Mouse (Mus musculus) embryonic facial prominence, embryonic 12.5 days (tissue): ENCODE results near the gene Olfr665. TPM values are rescaled to one million over a fixed set of nuclear protein-coding genes. Genes with fewer than 3 reads are reported as not detected.
"Not testable (repeated sequence)": the region's sequence is repeated elsewhere in the genome, so short reads cannot be mapped to it uniquely, and the experiment has no call there.

Source experiments
- ATAC-seq: fragments of 200-750 bp; cut with Nextera tagmentation; 2 replicates; pipeline ENCODE4 v1.8.0; 2017; ENCODE audit not compliant: insufficient number of reproducible peaks, insufficient read depth, low FRiP score, low TSS enrichment
- H3K27ac ChIP-seq: fragments of 300-500 bp; sonication (generic); 2 replicates; pipeline ENCODE4 v1.5.1; 2016; ENCODE audit warnings: mild to moderate bottlenecking
- H3K27me3 ChIP-seq: fragments of 300-500 bp; sonication (generic); 2 replicates; pipeline ENCODE4 v1.6.1; 2016; ENCODE audit warnings: mild to moderate bottlenecking, moderate library complexity
- H3K36me3 ChIP-seq: fragments of 300-500 bp; sonication (generic); 2 replicates; pipeline ENCODE4 v1.6.1; 2016; ENCODE audit warnings: mild to moderate bottlenecking
- H3K4me1 ChIP-seq: fragments of 300-500 bp; sonication (generic); 2 replicates; pipeline ENCODE4 v1.6.1; 2016
- H3K4me2 ChIP-seq: fragments of 300-500 bp; sonication (generic); replicated peaks from 2 replicates; pipeline ENCODE4 v1.6.1; 2016; ENCODE audit warnings: mild to moderate bottlenecking, moderate library complexity
- H3K4me3 ChIP-seq: fragments of 300-500 bp; sonication (generic); 2 replicates; pipeline ENCODE4 v1.5.1; 2016; ENCODE audit warnings: mild to moderate bottlenecking
- H3K9ac ChIP-seq: fragments of 300-500 bp; sonication (generic); 2 replicates; pipeline ENCODE4 v1.6.1; 2016; ENCODE audit warnings: mild to moderate bottlenecking, moderate library complexity
- H3K9me3 ChIP-seq: fragments of 300-500 bp; sonication (generic); 2 replicates; pipeline ENCODE4 v1.6.1; 2016; ENCODE audit warnings: mild to moderate bottlenecking, moderate library complexity
- WGBS: fragments of 180-500 bp; shearing (Covaris S2); methylation state at CpG from one replicate; pipeline ENCODE4 v1.1.7; 2016; 5-methylcytosine and 5-hydroxymethylcytosine counted together
- polyA plus RNA-seq: library from polyadenylated mRNA; unstranded; fragments of >200 nt; fragmentation: Nextera tagmentation; extraction: Ambion mirVana; gene quantifications from 2 replicates; pipeline ENCODE4 v1.2.1, GENCODE M21; 2016

Olfr665 gene
- not detected in 2 replicates for polyA plus RNA-seq

GRCm38 (mm10) chr7:104877731-104878130 lies at the start of gene Olfr665:
TSS of gene Olfr665 (plus strand) at chr7:104878031.
- WGBS = 60% methylated on average over 1 of the region's 1 CpGs
- no peak for ATAC-seq
- no peaks in the 10 kb centered on the region for H3K36me3 ChIP-seq
- no peaks in the 10 kb centered on the region for H3K4me1 ChIP-seq
- H3K27ac ChIP-seq = no peak within 1 kb of the TSS
- H3K4me2 ChIP-seq = no peak within 1 kb of the TSS
- H3K9ac ChIP-seq = no peak within 1 kb of the TSS
- no peaks in the 10 kb centered on the region for H3K27me3 ChIP-seq
- H3K4me3 ChIP-seq = no peak within 1 kb of the TSS
- H3K9me3 ChIP-seq = no peaks in the 10 kb centered on the region

DNA sequence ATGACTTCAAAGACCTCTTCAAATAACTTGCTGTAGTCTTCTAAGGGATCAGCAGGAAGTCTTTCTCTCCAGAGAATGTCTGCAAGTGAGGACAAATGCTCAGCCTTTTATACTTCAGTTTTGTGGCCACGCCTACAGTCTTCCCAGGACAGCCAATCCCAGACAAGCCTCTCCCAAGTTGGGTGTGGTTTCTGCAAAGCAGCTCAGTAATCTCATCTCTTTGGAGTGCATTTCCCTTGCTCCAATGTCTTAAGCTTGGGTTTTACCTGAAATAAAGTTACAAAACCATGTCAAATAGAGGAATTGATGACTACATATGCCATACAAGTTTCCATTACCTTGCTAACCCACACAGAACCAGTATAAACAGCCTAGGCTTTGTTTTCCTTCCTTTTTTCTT lies 35.3 kb upstream of the Olfr665 start, which contains the start of gene Usp17lb:
Gene Usp17lb, minus strand, starts transcription at position 101 of the 400 bp plus-strand sequence.
- Histone ChIP-seq H3K27me3 (no peaks in the 10 kb centered on the region), H3K4me1 (no peaks in the 10 kb centered on the region), H3K27ac (no peak within 1 kb of the TSS), H3K9me3 (no peaks in the 10 kb centered on the region), H3K36me3 (no peaks in the 10 kb centered on the region), H3K9ac (no peak within 1 kb of the TSS), H3K4me2 (no peak within 1 kb of the TSS), H3K4me3 (no peak within 1 kb of the TSS)
- no peak for ATAC-seq
- 76% methylated on average over 1 of the region's 1 CpGs for WGBS

GRCm38 (mm10) chr7:104843731-104844287 lies 34.0 kb upstream of the Olfr665 start:
- Histone ChIP-seq H3K27ac (no peak overlapping the region), H3K4me3 (no peak overlapping the region), H3K9ac (no peak overlapping the region), H3K4me2 (no peak overlapping the region), H3K4me1 (no peaks in the 10 kb centered on the region), H3K27me3 (no peaks in the 10 kb centered on the region), H3K9me3 (no peaks in the 10 kb centered on the region), H3K36me3 (no peaks in the 10 kb centered on the region)
- no peak for ATAC-seq
- 76% methylated on average over 1 of the region's 1 CpGs for WGBS

DNA sequence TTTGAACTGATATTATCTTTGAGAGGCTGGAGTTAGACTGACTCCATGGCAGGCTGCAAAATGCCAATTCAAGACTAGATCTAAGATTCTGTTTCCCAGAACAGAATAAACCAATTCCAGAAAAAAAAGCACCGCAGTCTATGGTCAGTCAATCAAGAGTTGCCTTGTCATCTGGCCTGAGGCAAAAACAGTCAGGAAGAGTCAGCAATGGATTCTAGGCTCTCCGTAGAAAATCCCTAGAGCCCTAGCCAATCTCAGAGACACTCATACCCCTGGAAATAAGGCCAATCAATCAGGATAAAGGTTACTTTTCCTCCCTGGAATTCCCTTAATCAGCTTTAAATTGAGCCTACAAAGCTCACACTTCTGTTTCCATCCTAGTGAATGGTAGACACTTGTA lies 26.3 kb upstream of the Olfr665 start:
- not testable (repeated sequence) for H3K9ac ChIP-seq, ATAC-seq, H3K4me2 ChIP-seq, H3K4me1 ChIP-seq, H3K27me3 ChIP-seq, H3K27ac ChIP-seq, H3K36me3 ChIP-seq, H3K9me3 ChIP-seq, H3K4me3 ChIP-seq
- WGBS = 50% methylated on average over 2 of the region's 2 CpGs

DNA sequence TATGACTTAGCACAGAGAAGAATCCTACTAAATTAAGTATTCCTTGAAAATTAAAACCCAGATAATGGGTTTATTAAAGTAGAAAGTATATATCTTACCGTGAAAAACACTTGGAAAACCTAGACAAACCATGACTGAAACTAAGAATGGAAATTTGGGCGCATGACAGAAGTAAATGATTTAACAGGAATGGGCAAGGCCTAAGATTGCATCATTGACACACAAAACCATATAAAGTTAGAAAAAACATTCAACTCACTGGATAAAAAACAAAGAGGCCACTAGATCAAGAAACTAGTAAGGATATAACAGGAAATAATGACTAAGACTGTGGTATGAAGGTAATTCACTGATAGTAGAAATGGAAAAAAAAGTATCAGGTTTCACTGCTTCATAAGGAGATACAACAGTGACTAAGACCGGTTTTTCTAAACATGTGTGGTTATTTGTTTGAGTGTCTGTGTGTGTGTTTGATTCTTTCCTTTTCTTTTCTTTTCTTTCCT lies 22.5 kb upstream of the Olfr665 start:
- no peak overlapping the region for H3K4me3 ChIP-seq
- H3K9me3 ChIP-seq = no peaks in the 10 kb centered on the region
- H3K36me3 ChIP-seq = no peaks in the 10 kb centered on the region
- H3K27ac ChIP-seq = no peak overlapping the region
- WGBS = 83% methylated on average over 3 of the region's 3 CpGs
- no peak overlapping the region for H3K9ac ChIP-seq
- H3K4me1 ChIP-seq = no peaks in the 10 kb centered on the region
- no peaks in the 10 kb centered on the region for H3K27me3 ChIP-seq
- no peak for ATAC-seq
- no peak overlapping the region for H3K4me2 ChIP-seq

- ATAC-seq, H3K4me3 ChIP-seq: not testable (repeated sequence)
Measured at GRCm38 (mm10) chr7:104856709-104857108, 21.1 kb upstream of the Olfr665 start, which contains the start of gene Usp17la. TSS of gene Usp17la (plus strand) at chr7:104857009.

GRCm38 (mm10) chr7:104857683-104858082 lies 20.1 kb upstream of the Olfr665 start:
- WGBS = 88% methylated on average over 1 of the region's 1 CpGs
- H3K9ac ChIP-seq = no peak overlapping the region
- no peak overlapping the region for H3K4me3 ChIP-seq
- no peak for ATAC-seq
- H3K9me3 ChIP-seq = no peaks in the 10 kb centered on the region
- H3K27ac ChIP-seq = no peak overlapping the region
- H3K36me3 ChIP-seq = no peaks in the 10 kb centered on the region
- no peaks in the 10 kb centered on the region for H3K27me3 ChIP-seq
- no peaks in the 10 kb centered on the region for H3K4me1 ChIP-seq
- H3K4me2 ChIP-seq = no peak overlapping the region

More at GRCm38 (mm10) chr7:104856709-104857108, 21.1 kb upstream of the Olfr665 start, which contains the start of gene Usp17la:
- not testable (repeated sequence) for H3K4me1 ChIP-seq, H3K27me3 ChIP-seq, H3K9me3 ChIP-seq, H3K9ac ChIP-seq, H3K36me3 ChIP-seq, H3K27ac ChIP-seq, H3K4me2 ChIP-seq
- WGBS = 80% methylated on average over 2 of the region's 2 CpGs

DNA sequence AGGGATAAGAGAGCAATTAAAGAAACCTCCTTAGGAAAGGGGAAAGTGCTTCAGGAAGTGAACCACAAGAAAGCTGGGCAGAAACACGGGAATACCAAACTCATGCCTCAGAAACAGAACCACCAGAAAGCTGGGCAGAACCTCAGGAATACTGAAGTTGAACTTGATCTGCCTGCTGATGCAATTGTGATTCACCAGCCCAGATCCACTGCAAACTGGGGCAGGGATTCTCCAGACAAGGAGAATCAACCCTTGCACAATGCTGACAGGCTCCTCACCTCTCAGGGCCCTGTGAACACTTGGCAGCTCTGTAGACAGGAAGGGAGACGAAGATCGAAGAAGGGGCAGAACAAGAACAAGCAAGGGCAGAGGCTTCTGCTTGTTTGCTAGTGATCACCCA lies 16.4 kb upstream of the Olfr665 start:
- 72% methylated on average over 3 of the region's 3 CpGs for WGBS
- Histone ChIP-seq H3K27ac (no peak overlapping the region), H3K4me1 (no peaks in the 10 kb centered on the region), H3K9me3 (no peaks in the 10 kb centered on the region), H3K36me3 (no peaks in the 10 kb centered on the region), H3K4me3 (no peak overlapping the region), H3K9ac (no peak overlapping the region), H3K27me3 (no peaks in the 10 kb centered on the region), H3K4me2 (no peak overlapping the region)
- ATAC-seq = no peak

GRCm38 (mm10) chr7:104895852-104896251 lies 18.0 kb downstream of the Olfr665 start, which contains the start of gene Olfr666:
TSS of gene Olfr666 (minus strand) at chr7:104895952.
- Histone ChIP-seq H3K27me3 (no peaks in the 10 kb centered on the region), H3K36me3 (no peaks in the 10 kb centered on the region), H3K9ac (no peak within 1 kb of the TSS), H3K4me2 (no peak within 1 kb of the TSS), H3K4me1 (no peaks in the 10 kb centered on the region), H3K4me3 (no peak within 1 kb of the TSS), H3K9me3 (no peaks in the 10 kb centered on the region), H3K27ac (no peak within 1 kb of the TSS)
- no peak for ATAC-seq
- 90% methylated on average over 2 of the region's 2 CpGs for WGBS

DNA sequence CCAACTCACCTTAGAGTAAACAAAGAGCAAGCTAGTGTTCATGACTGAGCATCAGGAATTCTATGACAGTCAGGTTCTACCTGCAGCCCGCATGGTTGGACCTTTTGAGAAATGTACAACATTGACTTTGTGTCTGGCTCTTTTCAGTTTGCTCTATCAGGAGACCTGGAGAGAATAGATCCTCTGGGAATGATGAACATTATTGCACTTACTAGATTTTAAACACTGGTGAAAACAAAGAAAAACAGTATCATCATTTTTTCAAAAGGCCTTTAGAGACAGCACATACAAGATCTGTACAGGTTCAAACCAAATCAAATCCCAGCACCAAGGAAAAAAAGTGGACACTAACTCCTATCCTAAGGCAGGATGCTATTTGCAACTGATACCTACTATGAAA lies 43.6 kb downstream of the Olfr665 start, which contains the start of gene Olfr667:
Gene Olfr667, minus strand, starts transcription at position 101 of the 400 bp plus-strand sequence.
- 82% methylated on average over 1 of the region's 1 CpGs for WGBS
- Histone ChIP-seq H3K36me3 (no peaks in the 10 kb centered on the region), H3K4me3 (no peak within 1 kb of the TSS), H3K27me3 (no peaks in the 10 kb centered on the region), H3K4me2 (no peak within 1 kb of the TSS), H3K9ac (no peak within 1 kb of the TSS), H3K27ac (no peak within 1 kb of the TSS), H3K4me1 (no peaks in the 10 kb centered on the region), H3K9me3 (no peaks in the 10 kb centered on the region)
- ATAC-seq = no peak

DNA sequence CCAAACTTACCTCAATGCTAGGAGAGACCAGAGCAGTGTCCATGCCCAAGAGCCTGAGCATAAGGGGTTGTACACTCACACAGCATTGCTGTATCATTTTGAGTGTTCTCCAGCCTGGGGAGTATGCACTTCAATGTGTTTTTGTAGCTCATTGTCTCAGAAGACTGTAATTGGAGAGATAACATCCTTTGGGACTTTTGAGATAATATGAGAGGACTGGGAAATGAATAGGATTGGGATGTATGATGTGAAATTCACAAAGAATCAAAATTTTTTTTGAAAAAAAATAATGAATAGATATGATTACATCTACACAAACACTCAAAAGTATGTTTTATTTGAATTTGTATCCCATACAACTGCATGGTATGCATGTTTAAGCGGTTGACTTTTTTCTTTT lies 50.1 kb downstream of the Olfr665 start, which contains the start of gene Olfr668:
Gene Olfr668, minus strand, starts transcription at position 101 of the 400 bp plus-strand sequence.
- Histone ChIP-seq H3K4me2 (no peak within 1 kb of the TSS), H3K9me3 (no peaks in the 10 kb centered on the region), H3K9ac (no peak within 1 kb of the TSS), H3K27ac (no peak within 1 kb of the TSS), H3K4me3 (no peak within 1 kb of the TSS), H3K27me3 (no peaks in the 10 kb centered on the region), H3K4me1 (no peaks in the 10 kb centered on the region), H3K36me3 (no peaks in the 10 kb centered on the region)
- 80% methylated on average over 1 of the region's 1 CpGs for WGBS
- ATAC-seq = no peak
